Mouse (Mus musculus) T-cell, adult 2 months (primary cell): ENCODE data around the gene Eif5.
"Not testable (repeated sequence)": the region's sequence is repeated elsewhere in the genome, so short reads cannot be mapped to it uniquely, and the experiment has no call there.

ENCODE experiments used
- DNase-seq: peaks from one replicate; pipeline ENCODE4 v3.0.0; 2022; ENCODE audit warnings: low spot score

Gene Eif5

GRCm38 (mm10) chr12:111524883-111525282 is 12.9 kb upstream of the Eif5 start:
- DNase-seq, result no peak

DNA sequence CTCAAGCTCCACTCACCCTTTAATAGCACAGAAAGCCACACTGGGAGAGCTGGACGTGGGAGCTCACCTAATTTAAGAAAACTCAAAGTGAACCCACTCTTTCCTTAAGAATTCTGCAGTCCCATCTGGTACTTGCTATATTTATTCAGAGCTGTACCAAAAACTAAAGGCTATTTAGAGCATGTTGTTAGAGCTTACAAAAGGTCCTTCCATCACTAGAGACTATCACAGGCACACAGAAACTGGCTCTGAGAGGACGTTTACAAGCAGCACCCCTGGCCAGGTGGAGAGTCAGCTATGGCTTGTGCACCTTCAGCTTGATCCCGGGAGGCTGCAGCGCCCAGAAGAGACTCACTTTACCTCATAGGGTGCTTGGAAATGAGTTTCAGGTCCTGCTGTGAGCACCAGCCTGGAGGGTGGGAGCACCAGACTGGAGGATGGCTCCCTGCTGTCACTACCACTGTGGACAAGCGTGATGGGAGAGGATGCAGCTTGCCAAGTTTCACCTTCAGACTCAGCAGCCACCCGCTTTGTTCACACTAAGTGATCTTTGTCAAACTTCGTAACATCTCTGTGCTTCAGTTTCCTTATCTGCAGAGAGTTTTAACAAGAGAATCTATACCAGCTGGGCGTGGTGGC is 10.1 kb upstream of the Eif5 start:
- no peak for DNase-seq

- no peak for DNase-seq
Measured at GRCm38 (mm10) chr12:111529192-111529591, 8.6 kb upstream of the Eif5 start.

- no peak for DNase-seq
Measured at GRCm38 (mm10) chr12:111533096-111533794, 4.6 kb upstream of the Eif5 start.

GRCm38 (mm10) chr12:111535281-111535680 is 2.5 kb upstream of the Eif5 start:
- DNase-seq, result no peak

DNA sequence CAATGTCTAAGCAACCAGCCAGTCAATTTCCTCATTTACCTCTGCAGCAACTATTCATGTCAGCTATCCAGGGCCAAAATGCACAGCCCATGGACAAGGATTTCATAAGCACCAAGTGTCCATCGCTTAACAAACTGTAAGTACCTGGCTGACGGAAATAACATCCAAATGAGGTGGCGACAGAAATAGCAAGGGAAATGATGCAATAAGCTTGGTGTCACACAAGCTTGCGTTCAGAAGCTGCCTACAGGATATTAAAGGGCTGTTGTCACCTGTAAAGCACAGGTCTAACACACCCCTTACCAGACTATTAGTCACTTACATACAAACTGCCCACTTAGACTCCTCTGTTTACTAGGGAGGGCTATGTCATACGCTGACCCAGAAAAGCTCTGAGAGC is 2.1 kb upstream of the Eif5 start:
- no peak for DNase-seq

DNA sequence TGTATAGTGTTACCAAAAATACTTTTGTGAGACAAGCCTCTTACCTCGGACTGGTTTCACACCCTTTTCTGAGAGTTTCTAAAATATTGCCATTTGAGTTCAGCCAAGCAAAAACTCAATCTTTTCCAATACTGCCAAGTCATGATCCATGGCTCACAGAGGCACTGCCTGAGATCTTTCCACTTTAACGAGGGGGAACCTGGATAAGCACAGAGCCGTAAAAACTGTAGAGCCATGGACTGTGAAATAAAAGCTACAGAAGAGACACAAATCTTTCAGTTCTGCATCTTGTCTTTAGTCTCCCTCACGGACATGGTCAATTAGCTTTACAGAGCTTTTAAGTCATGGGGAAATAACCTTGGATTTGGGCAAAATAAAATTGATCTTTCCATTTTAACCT is 1.1 kb upstream of the Eif5 start:
- no peak for DNase-seq

- no peak for DNase-seq
Measured at GRCm38 (mm10) chr12:111537341-111537740, 475 bp upstream of the Eif5 start.

DNA sequence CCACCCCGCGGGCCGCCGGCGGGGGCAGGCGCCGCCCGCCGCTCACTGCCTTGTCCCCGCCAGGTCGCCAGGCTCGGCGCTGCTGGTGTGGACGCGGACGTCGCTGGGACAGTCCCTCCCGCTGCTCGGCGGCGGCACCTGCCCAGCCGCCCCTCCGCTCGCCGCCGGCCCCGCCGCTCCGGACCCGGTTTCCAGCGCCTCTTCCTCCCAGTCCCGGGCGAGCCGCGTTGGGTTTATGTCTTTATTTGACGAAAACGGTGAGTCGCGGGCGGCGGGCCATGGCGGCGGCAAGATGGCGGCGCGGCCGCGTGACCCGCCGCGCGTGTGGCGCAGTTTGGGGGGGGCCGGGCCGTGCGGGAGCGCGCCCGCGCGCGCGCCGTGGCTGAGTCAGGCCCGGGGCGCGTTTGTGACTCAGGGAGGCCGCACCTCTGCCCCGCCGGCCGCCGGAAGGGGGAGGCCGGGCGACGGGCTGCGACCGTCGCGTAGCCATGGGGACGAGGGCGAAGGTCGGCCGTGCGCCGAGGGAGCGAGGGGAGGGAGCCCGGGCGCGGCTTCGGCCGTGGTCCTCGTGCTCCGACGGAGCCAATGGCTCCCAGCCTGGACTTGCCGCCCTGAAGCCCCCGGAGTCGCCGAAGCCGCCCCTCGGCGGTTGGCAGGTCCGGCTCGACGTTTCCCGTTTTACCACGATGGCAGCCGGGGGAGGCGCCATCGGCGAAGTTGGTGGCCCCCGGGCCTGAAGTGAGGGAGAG is 650 bp downstream of the Eif5 start:
- DNase-seq, result peak; percentile 69

DNA sequence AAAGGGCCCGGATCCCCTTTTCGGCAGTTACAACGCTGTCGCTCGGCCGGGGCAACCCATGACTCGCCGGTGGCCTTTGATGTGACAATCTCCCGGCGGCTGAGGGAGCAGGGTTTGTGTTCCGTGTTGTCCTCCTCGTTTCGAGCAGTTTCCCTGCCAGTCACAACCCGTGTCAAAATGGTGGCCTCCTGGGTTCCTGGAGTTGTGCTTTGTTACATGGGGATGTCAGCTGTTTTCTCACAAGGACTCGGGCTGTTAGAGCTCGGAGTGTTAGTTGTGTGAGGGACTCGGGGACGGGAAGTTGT is 1.2 kb downstream of the Eif5 start:
- DNase-seq, result peak; percentile 36

GRCm38 (mm10) chr12:111547070-111547469 is 9.3 kb downstream of the Eif5 start:
- DNase-seq, result no peak

DNA sequence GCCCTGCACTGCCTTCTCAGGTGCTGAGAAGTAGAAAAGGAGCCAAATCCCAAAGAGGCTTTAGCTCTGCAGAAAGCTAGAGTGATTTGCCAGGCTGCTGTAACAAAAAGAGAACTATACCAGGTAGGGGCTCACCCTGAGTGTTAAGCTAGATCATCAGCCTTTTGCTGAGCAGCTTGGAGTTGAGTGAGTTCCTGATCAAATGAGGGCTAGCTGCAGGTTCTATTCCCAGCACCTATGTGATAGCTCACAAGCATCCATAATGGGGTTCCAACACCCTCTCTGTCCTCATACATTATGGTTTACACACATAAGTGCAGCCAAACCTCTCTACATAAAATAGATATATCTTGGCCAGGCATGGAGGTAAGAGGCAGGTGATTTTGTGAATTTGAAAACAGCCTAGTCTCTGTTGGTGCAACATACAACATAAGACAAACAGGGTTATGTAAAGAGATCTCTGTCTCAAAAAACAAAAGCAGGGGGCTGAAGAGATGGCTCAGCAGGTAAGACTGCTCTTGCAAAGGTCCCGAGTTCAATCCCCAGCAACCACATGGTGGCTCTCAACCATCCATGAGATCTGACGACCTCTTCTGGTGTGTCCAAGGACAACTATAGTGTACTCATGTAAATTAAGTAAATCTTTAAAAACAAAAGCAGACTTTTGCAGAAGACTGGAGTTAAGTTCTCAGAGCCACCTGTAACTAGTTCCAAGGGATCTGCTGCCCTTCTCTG is 10.9 kb downstream of the Eif5 start:
- no peak for DNase-seq

DNA sequence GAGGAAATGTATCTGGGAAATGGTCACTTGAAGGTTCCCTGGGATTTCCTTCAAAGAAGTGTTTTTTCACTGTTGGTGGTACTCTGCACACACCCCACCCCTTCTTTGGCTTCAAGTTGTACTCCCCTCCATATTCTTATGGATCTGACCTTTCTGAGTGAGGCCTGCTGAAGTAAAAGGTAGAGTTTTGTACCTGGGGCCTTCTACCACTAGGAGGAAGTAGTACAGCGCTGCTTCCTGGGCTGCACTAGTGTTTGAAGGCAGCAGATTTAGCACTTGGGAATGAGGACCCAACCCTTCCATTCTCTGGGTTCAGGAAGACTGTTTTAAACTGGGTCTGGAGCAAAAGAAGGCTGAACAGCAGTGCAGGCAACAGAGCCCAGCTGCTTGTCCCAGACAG is 12.9 kb downstream of the Eif5 start:
- no peak for DNase-seq

- no peak for DNase-seq
Measured at GRCm38 (mm10) chr12:111552342-111552741, 14.5 kb downstream of the Eif5 start.

DNA sequence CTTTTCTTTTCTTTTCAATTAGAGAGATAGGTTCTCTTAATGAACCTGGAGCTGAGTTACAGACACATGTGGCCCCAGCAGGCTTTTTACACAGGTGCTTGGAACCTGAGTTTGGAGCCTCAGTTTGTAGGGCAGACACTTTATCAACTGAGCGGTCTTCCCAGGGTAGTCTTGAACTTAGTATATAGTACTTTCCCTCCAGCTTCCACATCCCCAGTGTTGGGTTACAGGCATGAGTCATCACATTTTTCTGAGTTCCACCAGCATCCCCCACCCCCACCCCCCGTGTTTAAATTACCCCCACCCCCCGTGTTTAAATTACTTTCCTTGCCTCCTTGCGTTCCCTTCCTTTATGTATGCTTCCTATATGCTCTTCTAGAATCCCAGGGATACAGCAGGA is 17.5 kb downstream of the Eif5 start:
- DNase-seq, result no peak

DNA sequence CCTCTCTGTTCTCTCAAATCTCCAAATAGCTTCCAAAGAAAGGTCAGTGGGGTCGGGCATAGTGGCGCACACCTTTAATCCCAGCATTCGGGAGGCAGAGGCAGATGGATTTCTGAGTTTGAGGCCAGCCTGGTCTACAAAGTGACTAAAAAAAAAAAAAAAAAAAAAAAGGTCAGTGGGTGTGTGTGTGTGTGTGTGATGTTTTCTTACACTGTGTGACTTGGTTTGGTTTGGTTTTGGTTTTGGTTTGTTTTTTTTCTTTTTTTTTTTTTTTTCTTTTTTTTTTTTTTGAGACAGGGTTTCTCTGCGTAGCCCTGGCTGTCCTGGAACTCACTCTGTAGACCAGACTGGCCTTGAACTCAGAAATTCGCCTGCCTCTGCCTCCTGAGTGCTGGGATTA is 18.1 kb downstream of the Eif5 start:
- not testable (repeated sequence) for DNase-seq

- DNase-seq, result no peak
Measured at GRCm38 (mm10) chr12:111557538-111557937, 19.7 kb downstream of the Eif5 start.

GRCm38 (mm10) chr12:111558655-111559054 is 20.8 kb downstream of the Eif5 start:
- no peak for DNase-seq

DNA sequence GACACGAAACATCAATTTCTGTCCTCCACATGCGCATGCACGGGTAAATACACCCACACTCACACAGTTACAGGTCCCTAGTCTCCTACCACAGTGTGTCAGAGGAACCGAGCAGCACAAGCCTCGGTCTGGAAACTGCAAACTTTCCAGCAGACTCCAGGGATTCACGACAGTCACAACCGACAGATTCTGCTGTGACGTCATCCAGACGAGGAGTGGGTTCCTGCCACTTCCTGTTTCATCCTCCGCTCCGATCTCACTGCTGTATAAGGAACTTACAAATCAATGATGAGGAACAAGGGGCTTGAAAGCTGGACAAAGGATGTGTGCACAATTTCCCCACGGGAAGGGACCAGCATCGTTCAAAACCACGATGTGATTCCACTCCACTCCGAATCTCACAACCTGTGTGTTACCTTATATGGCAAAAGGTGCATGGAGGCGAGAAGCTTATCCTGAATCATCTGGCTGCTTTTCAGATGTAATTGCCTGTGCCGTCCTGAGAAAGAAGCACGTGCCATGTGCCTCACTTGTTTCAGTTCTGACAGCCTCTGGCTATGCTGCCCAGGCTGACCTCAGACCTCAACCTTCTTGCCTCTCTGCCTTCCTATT is 21.9 kb downstream of the Eif5 start:
- DNase-seq, result peak; percentile 81

DNA sequence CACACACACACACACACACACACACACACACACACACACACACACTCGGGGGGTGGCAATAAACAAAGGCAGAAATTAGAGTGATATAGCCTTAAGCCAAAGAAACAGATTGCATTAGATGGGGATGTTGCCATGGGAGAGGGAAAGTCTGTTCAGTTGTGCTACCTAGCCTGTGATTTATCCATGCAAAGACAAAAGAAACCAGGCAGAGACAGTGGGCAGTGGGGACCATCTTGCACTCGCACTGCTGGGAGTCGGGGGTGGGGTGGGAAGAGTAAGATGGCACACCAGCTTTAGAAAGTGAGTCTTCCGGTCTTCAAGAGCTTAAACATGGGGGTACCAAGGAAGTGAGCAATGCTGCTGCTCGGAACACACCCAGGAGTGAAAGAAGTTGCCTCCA is 22.5 kb downstream of the Eif5 start:
- no peak for DNase-seq

GRCm38 (mm10) chr12:111562276-111562814 is 24.5 kb downstream of the Eif5 start:
- DNase-seq, result no peak

GRCm38 (mm10) chr12:111563076-111563629 is 25.3 kb downstream of the Eif5 start:
- no peak for DNase-seq
